Mouse (Mus musculus) heart, postnatal 0 days (tissue): ENCODE results near the gene Ncmap. TPM values are rescaled to one million over a fixed set of nuclear protein-coding genes. Genes with fewer than 3 reads are reported as not detected.

Source experiments
- ATAC-seq: fragments of 200-750 bp; cut with Nextera tagmentation; 2 replicates; pipeline ENCODE4 v1.8.0; 2017; ENCODE audit warnings: low read depth, moderate number of reproducible peaks, moderate library complexity; ENCODE audit not compliant: insufficient read depth
- DNase-seq: peaks from one replicate; pipeline ENCODE4 v3.0.0-alpha.2; 2016; ENCODE audit warnings: low spot score
- H3K27ac ChIP-seq: fragments of 300-500 bp; sonication (generic); 2 replicates; pipeline ENCODE4 v1.5.1; 2014; ENCODE audit warnings: low read depth, mild to moderate bottlenecking
- H3K27me3 ChIP-seq: fragments of 300-500 bp; sonication (generic); 2 replicates; pipeline ENCODE4 v1.6.1; 2014; ENCODE audit warnings: low read length, mixed read lengths; ENCODE audit not compliant: control insufficient read depth, insufficient read depth
- H3K36me3 ChIP-seq: fragments of 300-500 bp; sonication (generic); replicated peaks from 2 replicates; pipeline ENCODE4 v1.6.1; 2014; ENCODE audit warnings: low read length, mixed read lengths; ENCODE audit not compliant: control insufficient read depth, insufficient read depth
- H3K4me1 ChIP-seq: fragments of 300-500 bp; sonication (generic); 2 replicates; pipeline ENCODE4 v1.6.1; 2014; ENCODE audit warnings: antibody characterized with exemption; ENCODE audit not compliant: control insufficient read depth, insufficient read depth
- H3K4me2 ChIP-seq: fragments of 300-500 bp; sonication (generic); 2 replicates; pipeline ENCODE4 v1.6.1; 2014; ENCODE audit warnings: low read depth, mild to moderate bottlenecking, low read length, moderate library complexity
- H3K4me3 ChIP-seq: fragments of 300-500 bp; sonication (generic); 2 replicates; pipeline ENCODE4 v1.5.1; 2014; ENCODE audit warnings: low read depth, low read length
- H3K9ac ChIP-seq: fragments of 300-500 bp; sonication (generic); replicated peaks from 2 replicates; pipeline ENCODE4 v1.6.1; 2014; ENCODE audit warnings: low read depth, low read length, mixed read lengths
- H3K9me3 ChIP-seq: fragments of 300-500 bp; sonication (generic); replicated peaks from 2 replicates; pipeline ENCODE4 v1.6.1; 2016; ENCODE audit warnings: low read length; ENCODE audit not compliant: control insufficient read depth
- CTCF ChIP-seq: IDR thresholded peaks from 2 replicates; pipeline ENCODE4 v1.5.1; 2016; ENCODE audit warnings: antibody characterized with exemption, control low read depth, low read depth
- EP300 ChIP-seq: IDR thresholded peaks from 2 replicates; pipeline ENCODE4 v1.6.1; 2016; ENCODE audit warnings: antibody characterized with exemption, low read depth
- WGBS: fragments of 180-500 bp; shearing (Covaris S2); extraction: QIAGEN DNeasy Blood & Tissue Kit; methylation state at CpG from one replicate; pipeline ENCODE4 v1.1.7; 2014; 5-methylcytosine and 5-hydroxymethylcytosine counted together
- polyA plus RNA-seq: library from polyadenylated mRNA; unstranded; fragments of >200 nt; fragmentation: Nextera tagmentation; extraction: Ambion mirVana; gene quantifications from 2 replicates; pipeline ENCODE4 v1.2.1, GENCODE M21; 2015
- total RNA-seq: library from RNA; depleted of rRNA; stranded (reverse); fragments of >200 nt; gene quantifications from 2 replicates; pipeline ENCODE4 v1.2.3, GENCODE M21; 2014; ENCODE audit warnings: low replicate concordance

Gene Ncmap
- total and polyA plus RNA-seq, 2 experiments from 2014 or later, result 0.16 TPM; not detected in 1

DNA sequence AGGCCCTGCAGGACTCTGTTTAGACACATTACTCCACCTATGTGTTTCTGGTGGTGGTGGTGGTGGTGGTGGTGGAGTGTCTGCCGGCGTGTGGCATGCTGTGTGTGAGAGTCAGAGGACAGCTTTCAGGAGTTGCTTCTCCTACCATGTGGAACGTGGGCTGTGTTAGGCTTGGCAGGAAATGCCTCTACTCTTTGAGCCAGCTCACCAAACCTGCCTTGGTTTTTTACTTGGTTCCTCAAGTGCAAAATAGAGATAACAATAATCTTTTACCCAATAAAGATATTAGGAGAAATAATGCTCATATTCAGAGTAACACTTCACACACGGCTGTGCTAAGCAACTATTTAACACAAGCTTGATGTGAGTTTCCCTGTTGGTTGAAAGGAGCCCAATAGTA is 31.4 kb upstream of the Ncmap start:
- DNase-seq, result no peak
- ATAC-seq, result no peak
- 70% methylated on average over 4 of the region's 4 CpGs for WGBS
- H3K27me3 ChIP-seq, result no peaks in the 10 kb centered on the region
- H3K36me3 ChIP-seq, result no peaks in the 10 kb centered on the region; the same call in 1 of the 2 replicates
- no peak overlapping the region for H3K4me3 ChIP-seq
- no peaks in the 10 kb centered on the region for H3K9me3 ChIP-seq
- TF ChIP-seq CTCF (no peak), EP300 (no peak)
- no peak overlapping the region for H3K27ac ChIP-seq
- no peak overlapping the region for H3K9ac ChIP-seq
- peaks cover 2% of the 10 kb centered on the region; the same call in 1 of the 2 replicates for H3K4me1 ChIP-seq
- no peak overlapping the region for H3K4me2 ChIP-seq

DNA sequence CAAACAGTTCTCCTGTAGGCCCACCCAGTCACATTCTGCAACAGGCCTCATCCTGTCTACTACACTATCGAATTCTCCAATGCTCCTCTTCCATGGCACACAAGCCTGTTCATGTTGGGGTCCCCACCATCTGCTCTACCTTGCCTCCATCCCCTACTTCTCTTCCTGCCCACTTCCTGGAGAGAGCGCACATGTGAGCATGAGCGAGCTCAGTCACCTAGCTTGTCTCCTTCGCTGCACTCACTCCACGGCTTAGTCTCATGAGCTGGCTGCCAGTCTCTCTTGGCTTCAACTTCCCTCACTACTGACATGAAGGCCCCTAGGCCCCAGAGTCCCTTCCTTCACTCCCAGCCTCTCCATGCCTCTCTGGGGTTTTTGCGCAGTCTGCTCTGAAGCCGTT is 28.6 kb upstream of the Ncmap start:
- Histone ChIP-seq H3K27ac (no peak overlapping the region), H3K4me3 (no peak overlapping the region), H3K9ac (no peak overlapping the region), H3K4me2 (no peak overlapping the region), H3K27me3 (no peaks in the 10 kb centered on the region), H3K9me3 (no peaks in the 10 kb centered on the region), H3K36me3 (peaks cover 1% of the 10 kb centered on the region; the same call in 1 of the 2 replicates), H3K4me1 (no peaks in the 10 kb centered on the region)
- ATAC-seq (no peak), DNase-seq (no peak)
- WGBS, result 89% methylated on average over 7 of the region's 7 CpGs
- TF ChIP-seq CTCF (no peak), EP300 (no peak)

DNA sequence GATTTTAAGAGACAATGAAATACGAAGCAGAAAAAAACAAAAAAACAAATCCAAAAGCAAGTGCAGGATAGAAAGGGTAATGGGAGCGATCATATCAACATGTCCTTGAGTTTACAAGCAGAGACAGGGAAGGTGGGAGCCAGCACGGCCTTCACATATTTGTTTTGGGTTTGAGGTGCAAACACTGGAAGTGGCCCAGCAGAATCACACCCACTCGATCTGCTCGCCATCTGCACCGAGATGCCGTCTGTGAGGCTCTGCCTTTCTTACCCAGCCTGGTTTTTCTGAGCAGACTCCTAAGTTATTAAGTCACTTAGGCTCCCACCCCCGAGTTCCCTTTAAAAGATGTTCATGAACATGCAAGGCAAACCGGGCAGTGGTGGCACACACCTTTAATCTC is 27.6 kb upstream of the Ncmap start:
- Histone ChIP-seq H3K36me3 (peaks cover 8% of the 10 kb centered on the region; the same call in 1 of the 2 replicates), H3K4me2 (no peak overlapping the region), H3K9me3 (no peaks in the 10 kb centered on the region), H3K27me3 (no peaks in the 10 kb centered on the region), H3K4me3 (no peak overlapping the region), H3K27ac (no peak overlapping the region), H3K4me1 (no peaks in the 10 kb centered on the region), H3K9ac (no peak overlapping the region)
- no peak for ATAC-seq
- TF ChIP-seq EP300 (no peak), CTCF (no peak)
- no peak for DNase-seq
- WGBS, result 80% methylated on average over 9 of the region's 9 CpGs

DNA sequence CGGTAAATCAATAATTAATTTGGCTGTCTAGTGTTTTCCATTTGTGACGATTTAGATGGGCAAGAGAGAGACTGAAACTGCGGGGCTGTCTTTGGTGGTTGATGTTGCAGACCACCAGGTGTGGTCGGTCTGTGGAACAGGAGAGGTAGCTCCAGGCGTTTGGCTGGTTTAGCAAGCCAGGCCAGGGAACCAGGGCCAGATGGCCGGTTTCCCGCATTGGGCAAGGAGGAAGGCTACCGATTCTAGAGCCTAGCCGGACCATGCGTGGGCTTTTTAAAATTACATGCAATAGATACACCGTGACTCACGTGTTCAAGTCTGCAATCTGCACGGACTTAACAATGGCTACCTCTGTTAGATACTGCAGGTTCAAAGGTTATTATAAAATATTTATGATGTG is 22.9 kb upstream of the Ncmap start:
- no peak overlapping the region for H3K4me2 ChIP-seq
- peaks cover 37% of the 10 kb centered on the region for H3K36me3 ChIP-seq
- WGBS, result 95% methylated on average over 13 of the region's 13 CpGs
- no peaks in the 10 kb centered on the region for H3K9me3 ChIP-seq
- no peak overlapping the region for H3K4me3 ChIP-seq
- H3K27me3 ChIP-seq, result no peaks in the 10 kb centered on the region
- DNase-seq, result no peak
- no peak overlapping the region for H3K27ac ChIP-seq
- TF ChIP-seq CTCF (no peak), EP300 (no peak)
- H3K9ac ChIP-seq, result no peak overlapping the region
- ATAC-seq, result no peak
- H3K4me1 ChIP-seq, result no peaks in the 10 kb centered on the region

DNA sequence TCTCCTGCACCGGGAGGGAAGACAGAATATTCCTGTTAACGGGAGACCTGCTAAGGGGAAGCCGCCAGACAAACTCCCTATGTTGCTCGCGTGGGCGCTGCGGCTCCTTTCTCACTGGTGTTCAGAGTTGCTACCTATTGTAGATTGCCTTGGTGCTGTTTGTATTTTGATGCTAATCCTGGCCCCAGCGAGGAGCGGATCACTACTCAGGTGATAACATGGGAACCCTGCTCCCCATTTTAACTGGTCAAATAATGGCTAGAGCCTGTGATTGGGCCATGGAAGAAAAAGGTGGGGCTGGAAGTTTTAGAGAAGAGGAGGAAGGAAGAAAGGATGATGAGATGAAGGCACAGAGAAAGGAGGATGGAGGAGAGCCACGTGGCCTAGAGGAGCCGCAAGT is 22.4 kb upstream of the Ncmap start:
- H3K36me3 ChIP-seq, result peaks cover 42% of the 10 kb centered on the region
- no peak overlapping the region for H3K4me3 ChIP-seq
- no peak for TF ChIP-seq CTCF
- TF ChIP-seq EP300, result no peak
- H3K27me3 ChIP-seq, result no peaks in the 10 kb centered on the region
- ATAC-seq (no peak), DNase-seq (no peak)
- no peaks in the 10 kb centered on the region for H3K9me3 ChIP-seq
- no peaks in the 10 kb centered on the region for H3K4me1 ChIP-seq
- 70% methylated on average over 11 of the region's 11 CpGs for WGBS
- no peak overlapping the region for H3K4me2 ChIP-seq
- no peak overlapping the region for H3K27ac ChIP-seq
- H3K9ac ChIP-seq, result no peak overlapping the region

DNA sequence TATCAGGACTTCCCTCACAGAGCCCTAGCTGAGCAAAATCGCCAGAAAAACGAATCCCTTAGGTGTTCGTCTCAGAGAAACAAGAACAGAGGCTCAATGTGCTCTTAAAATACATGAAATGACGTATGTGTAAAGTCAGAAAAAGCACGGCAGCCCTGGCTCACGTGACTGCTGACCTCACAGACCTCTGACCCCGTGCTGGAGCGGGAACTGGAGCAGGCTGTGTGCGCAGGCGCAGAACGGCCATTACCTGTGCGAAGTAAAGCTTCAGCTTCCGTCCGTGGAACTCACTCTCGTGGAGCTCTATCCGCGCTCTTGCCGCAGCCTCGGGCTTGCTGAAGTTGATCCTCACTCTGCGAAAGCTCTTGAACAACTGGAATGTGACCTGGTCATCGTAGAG is 22.0 kb upstream of the Ncmap start:
- Histone ChIP-seq H3K27ac (no peak overlapping the region), H3K27me3 (no peaks in the 10 kb centered on the region), H3K9ac (no peak overlapping the region), H3K4me1 (no peaks in the 10 kb centered on the region), H3K36me3 (peaks cover 44% of the 10 kb centered on the region), H3K9me3 (no peaks in the 10 kb centered on the region), H3K4me2 (no peak overlapping the region), H3K4me3 (no peak overlapping the region)
- no peak for TF ChIP-seq EP300
- no peak for TF ChIP-seq CTCF
- ATAC-seq (no peak), DNase-seq (no peak)
- WGBS, result 80% methylated on average over 21 of the region's 21 CpGs
